Mouse (Mus musculus) thymus, adult 2 months (tissue): ENCODE data around the gene Syndig1.

Source experiments
- CTCF ChIP-seq: fragments of 200-500 bp; IDR thresholded peaks from 2 replicates; pipeline ENCODE4 v1.5.1; 2012; ENCODE audit warnings: mild to moderate bottlenecking, control low read depth, low read length, moderate library complexity, borderline replicate concordance; ENCODE audit not compliant: control insufficient read depth, poor library complexity, insufficient read depth; ENCODE audit errors: extremely low read depth
- POLR2A ChIP-seq: fragments of 200-500 bp; IDR thresholded peaks from 2 replicates; pipeline ENCODE4 v1.6.1; 2012; ENCODE audit warnings: mild to moderate bottlenecking, low read length, control low read depth, moderate library complexity; ENCODE audit not compliant: control insufficient read depth, poor library complexity, insufficient read depth; ENCODE audit errors: extremely low read depth

- no peak for TF ChIP-seq CTCF
- TF ChIP-seq POLR2A: no peak
These were observed at the start of gene Syndig1 for GRCm38 (mm10) chr2:149828911-149829310.
